Mouse (Mus musculus): ENCODE data around the gene Tbx21. TPM values are rescaled to one million over a fixed set of nuclear protein-coding genes. Genes with fewer than 3 reads are reported as not detected.
A peak's percentile ranks its signal among the peaks of the same experiment; 100 is the strongest.

Tbx21 gene
- polyA plus RNA-seq, 2 experiments from 2014 or later, result 2.2 TPM

GRCm38 (mm10) chr11:97131683-97132082 lies 16.6 kb upstream of the Tbx21 start:
- no peak for ATAC-seq

GRCm38 (mm10) chr11:97130318-97130717 lies 15.2 kb upstream of the Tbx21 start:
- ATAC-seq, result no peak

DNA sequence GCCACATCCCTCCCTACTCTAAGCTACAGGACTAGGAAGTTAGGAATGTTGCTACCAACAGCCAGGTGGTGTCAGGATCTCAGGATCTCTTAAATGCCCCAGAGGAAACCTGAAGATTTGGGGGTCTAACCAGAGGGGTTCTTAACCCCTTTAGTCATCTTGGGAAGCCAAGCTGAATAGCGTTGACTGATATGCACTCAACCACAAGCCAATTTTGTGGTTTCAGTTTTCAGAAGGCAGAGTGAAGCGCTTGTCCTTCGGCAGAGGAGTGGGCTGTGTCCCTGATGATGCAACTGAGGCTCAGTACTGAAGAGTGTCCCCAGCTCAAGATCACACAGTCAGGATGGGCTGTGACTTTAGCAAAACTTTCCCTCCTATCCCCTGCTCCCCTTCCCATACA lies 13.8 kb upstream of the Tbx21 start:
- ATAC-seq, result no peak

- ATAC-seq, result no peak
These were observed 12.5 kb upstream of the Tbx21 start for GRCm38 (mm10) chr11:97127470-97128223.

- ATAC-seq, result peak; percentile 92
These were observed 11.7 kb upstream of the Tbx21 start for GRCm38 (mm10) chr11:97126645-97127468.

DNA sequence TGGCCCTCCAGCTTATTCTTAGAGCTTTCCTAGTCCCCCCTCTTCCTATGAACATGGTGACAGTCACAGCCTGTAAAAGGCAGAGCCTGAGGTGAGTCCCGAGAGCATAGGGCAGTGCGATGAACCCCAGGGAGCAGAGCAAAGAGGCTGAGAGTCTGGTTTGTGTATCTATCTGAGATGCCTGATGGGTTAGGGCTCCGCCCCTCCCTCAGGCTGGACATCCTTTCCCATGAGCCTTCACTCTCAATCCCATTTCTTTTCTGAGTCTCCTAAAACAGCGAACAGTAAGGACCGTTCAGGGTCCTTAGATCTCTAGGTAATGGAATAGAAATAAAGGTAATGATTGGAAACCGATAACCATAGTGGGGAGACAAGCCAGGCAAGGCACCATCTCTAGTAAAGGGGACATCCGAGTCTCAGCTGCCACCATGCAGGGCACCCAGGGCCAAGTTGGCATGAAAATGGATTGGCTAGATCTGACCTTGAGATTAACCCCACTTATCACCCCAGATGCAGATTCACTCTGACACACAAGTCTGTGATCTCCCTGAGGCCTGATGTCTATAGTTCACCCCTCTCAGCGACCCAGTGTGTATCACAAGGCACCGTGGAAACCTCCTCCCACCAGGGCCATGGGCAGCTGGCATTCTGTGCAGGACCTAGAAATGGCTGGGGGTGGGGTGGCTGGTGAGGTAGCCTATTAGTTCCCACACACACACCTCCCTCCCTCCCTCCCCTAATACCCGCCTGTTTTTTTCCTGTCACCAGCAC lies 9.3 kb upstream of the Tbx21 start:
- ATAC-seq, result no peak

DNA sequence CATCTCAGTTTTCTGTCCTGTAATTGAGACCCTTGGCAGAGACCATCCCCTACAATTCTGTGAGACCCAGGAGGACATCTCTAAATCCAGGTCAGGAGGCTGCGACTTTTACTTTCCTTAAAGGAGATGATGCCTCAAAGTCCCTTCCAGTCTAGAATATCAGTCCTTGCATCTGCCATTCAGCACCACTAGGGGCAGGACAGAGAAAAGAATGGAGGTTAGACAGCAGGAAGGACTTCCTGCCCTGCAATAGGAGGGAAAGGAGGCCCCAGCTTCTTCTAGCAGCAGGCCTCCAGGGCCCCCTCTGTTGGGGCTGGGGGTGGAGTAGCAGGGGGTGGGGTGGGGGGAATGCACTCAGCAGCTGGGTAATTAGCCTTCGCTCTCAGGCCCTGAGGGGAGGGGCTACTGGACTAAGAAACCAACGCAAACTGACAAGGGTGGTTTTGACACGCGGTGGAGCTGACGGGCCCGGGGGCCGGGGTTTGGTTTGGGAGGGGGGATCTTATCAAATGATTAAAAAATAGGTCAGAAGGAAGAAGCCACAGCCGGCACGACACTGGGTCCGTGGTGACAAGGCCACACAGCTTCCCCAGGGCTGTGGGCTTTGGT lies 8.3 kb upstream of the Tbx21 start:
- ATAC-seq, result no peak

DNA sequence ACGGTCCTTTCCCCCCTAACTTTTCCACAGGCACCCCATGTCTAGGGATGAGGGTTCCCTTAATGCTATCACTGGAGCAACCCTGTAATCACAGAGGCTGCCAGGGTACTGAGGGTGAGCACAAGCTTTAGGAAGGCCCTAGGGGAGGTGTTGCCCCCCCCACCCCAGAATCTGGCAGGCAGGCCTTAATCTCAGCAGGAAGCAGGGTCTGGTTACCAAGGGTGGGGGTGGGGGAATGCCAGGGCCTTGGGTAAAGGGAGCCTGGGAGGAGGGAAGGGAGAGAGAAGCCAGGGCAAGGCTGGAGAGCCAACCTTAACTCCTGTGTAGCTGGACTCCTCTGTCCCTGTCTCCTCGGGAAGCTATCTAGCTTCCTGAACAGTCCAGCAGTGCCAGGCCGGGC lies 5.5 kb upstream of the Tbx21 start:
- ATAC-seq, result no peak

GRCm38 (mm10) chr11:97120221-97120620 lies 5.1 kb upstream of the Tbx21 start:
- ATAC-seq, result no peak

- ATAC-seq, result peak; percentile 69
These were observed 666 bp upstream of the Tbx21 start for GRCm38 (mm10) chr11:97115797-97116196.

- peak; percentile 17 for ATAC-seq
These were observed 2.5 kb downstream of the Tbx21 start for GRCm38 (mm10) chr11:97112519-97113125.

GRCm38 (mm10) chr11:97108976-97109375 lies 6.2 kb downstream of the Tbx21 start:
- ATAC-seq, result peak; percentile 55

- ATAC-seq, result peak; percentile 37
These were observed 11.0 kb downstream of the Tbx21 start for GRCm38 (mm10) chr11:97104091-97104483.

DNA sequence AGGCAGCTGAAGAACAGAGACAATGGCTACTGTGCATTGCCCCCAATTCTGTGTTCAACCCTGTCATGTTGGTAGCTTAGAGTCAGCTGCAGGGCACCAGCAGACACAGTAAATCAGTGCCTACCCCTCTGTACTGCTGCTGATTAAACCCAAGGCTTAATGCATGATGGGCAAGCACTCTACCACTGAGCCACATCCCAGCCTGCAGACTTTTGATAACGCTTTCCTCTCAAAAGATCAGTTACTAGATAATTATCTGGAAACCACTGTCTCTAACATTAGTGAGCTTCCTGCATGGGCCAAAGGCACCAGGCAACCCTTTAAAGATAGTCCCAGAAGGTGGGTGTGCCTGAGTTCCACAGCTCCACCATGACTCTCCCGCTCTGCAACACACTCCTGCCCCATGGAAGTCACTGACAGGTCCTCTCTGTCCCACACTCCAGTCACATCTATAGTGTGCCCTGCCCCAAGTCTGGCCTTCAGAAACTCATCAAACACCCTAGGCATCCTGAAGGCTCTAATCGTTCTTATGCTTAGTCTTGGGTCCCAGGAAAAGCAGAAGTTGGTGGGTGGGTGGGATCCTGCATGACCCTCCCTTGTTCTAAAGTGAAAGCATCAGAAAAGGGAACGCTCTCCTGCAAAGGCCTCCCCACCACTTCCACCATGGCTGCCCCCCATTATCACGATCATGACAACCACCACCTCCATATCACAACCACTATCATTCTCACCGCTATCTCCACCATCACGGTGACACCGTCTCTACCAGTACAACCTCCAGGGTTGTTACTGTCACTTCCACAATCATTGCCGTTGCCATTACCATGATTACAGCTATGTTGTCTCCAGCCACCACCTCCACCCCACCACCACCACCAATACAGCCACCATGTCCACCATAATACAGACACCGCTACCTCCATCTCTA lies 11.7 kb downstream of the Tbx21 start:
- ATAC-seq, result no peak

- peak; percentile 75 for ATAC-seq
These were observed 13.4 kb downstream of the Tbx21 start for GRCm38 (mm10) chr11:97101722-97102121.

DNA sequence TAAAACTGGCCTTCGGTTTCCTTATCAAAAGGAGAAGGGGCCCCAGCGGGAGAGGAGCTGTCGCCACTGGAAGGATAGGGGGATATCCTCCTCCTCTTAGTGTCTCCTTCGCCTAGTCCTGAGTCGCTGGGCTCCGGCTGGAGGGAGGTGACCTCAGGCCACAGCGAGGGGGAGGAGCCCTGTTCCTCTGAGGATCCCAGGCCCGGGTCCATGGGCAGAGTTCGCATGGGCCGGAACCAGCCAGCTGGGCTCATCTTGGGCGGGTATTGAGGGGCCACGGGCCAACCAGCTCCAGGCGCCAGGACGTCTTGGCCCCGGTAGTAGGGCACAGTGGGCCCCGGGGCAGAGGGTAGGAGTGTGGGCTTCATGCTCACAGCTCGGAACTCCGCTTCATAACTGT lies 16.3 kb downstream of the Tbx21 start:
- no peak for ATAC-seq

- no peak for ATAC-seq
These were observed 20.5 kb downstream of the Tbx21 start for GRCm38 (mm10) chr11:97094600-97094999.

DNA sequence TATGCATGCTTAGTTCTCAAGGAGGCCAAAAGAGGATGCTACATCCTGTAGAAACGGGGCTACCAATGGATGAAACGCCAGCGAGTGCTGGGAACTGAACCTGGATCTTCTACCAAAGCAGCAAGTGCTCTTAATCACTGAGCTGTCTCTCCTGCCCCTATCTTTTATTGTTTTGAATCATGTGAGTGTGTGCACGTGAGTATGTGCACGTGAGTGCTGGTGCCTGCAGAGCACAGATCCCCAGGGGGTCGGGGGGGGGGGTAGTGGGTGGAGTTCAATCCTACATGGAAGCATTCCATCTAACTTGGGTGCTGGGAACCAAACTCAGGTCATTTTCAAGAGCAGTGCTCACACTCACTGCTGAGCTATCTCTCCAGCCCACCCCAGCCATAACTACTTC lies 28.8 kb downstream of the Tbx21 start:
- ATAC-seq, result no peak

DNA sequence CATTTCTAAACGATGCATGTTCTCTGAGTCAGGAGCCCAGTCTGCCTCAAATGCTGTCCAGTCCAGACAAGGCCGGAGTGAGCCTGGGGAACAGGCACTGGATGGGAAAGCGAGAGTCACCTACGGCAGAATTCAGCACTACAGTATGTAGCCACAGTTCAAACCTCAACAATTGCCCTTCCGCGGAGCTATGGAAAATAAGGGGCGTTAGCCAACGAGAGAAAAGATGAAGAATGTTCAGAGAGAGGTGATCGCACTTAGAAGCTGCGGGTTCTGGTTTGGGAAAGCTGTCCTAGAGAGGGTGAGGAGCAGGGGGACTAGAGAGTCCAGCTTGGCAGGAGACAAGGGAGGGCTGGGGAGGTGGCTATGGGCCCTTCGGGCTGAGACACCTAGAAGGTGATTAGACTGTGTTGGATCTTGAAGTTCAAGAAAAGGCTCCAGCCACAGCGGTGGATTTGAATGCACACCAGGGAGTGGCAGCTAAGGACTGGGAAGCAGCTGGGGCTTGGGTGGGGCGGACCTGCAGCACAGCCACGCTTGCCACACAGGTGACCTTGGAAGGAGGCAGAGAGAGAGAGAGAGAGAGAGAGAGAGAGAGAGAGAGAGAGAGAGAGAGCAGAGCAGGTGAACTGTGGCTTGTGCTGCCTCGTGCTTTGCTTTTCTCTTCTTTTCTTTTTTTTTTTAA lies 30.2 kb downstream of the Tbx21 start:
- ATAC-seq, result no peak

DNA sequence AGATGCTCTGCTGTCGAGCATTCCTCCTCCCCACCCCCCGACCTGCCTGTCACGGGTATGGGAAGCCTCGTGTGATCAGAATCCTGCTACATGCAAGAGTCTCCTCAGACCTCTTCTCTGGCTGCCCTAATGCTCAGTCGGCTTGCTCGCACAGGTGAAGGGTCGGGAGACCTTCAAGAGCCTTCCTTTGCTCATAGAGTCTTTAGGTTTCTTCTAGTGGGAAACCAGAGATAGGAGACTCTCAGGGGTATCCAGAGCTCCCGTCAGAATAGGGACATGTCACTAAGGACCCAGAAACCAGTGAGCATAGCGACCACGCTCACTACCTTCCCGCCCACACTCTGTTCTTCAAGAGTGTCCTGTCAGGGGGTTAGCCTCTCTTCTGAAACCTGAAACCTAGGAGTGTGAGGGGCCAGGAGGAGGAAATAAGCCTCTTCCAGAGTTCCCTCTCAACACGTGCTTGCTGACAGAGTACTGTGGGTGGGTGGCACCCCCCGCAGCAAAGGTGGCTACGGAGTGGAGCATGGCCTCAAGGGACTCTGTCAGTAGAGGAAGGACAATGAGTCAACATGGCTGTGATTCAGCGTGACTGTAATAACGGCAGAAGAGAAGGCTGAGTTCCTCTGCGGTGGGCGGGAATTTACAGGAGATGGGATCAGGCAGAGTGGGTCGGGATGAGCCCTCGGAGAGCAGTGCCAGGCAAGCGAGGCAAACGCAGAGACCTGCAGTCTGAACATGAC lies 31.6 kb downstream of the Tbx21 start:
- ATAC-seq, result no peak
